Mouse (Mus musculus) olfactory bulb, adult 2 months (tissue): Measurements from ENCODE around the gene Gm43517.

Source experiments
- CTCF ChIP-seq: fragments of 200-500 bp; IDR thresholded peaks from 2 replicates; pipeline ENCODE4 v1.5.1; 2012; ENCODE audit warnings: low read depth, mild to moderate bottlenecking, low read length, moderate library complexity; ENCODE audit not compliant: insufficient read depth
- POLR2A ChIP-seq: fragments of 200-500 bp; IDR thresholded peaks from 2 replicates; pipeline ENCODE4 v1.6.1; 2012; ENCODE audit warnings: mild to moderate bottlenecking, low read depth, low read length, moderate library complexity; ENCODE audit not compliant: insufficient read depth

GRCm38 (mm10) chr12:49401796-49402130 is 16.8 kb downstream of the Gm43517 start:
- no peak for TF ChIP-seq POLR2A
- no peak for TF ChIP-seq CTCF
